Mouse (Mus musculus) MEL (cell line): ENCODE results near the gene Smc3.

Experiments used
- BHLHE40 ChIP-seq: IDR thresholded peaks from 2 replicates; pipeline ENCODE4 v1.6.1; 2012; ENCODE audit warnings: low read depth, mild to moderate bottlenecking, inconsistent platforms, low read length, improper control_type of control experiment, borderline replicate concordance
- CHD2 ChIP-seq: IDR thresholded peaks from 2 replicates; pipeline ENCODE4 v1.6.1; 2011; ENCODE audit warnings: low read length, improper control_type of control experiment
- CTCF ChIP-seq, 3 experiments: IDR thresholded peaks in 2 of 3; conservative IDR thresholded peaks in 1 of 3; 2 replicates each; pipeline ENCODE4 v1.5.1; 2011 to 2012; ENCODE audit warnings: low read length in 3 of 3, low read depth in 2 of 3, mild to moderate bottlenecking in 2 of 3, improper control_type of control experiment in 1 of 3, inconsistent platforms in 1 of 3, mixed read lengths in 1 of 3, moderate library complexity in 1 of 3; ENCODE audit not compliant: control insufficient read depth in 1 of 3, insufficient read depth in 1 of 3, poor library complexity in 1 of 3, severe bottlenecking in 1 of 3
- ELF1 ChIP-seq: IDR thresholded peaks from 2 replicates; pipeline ENCODE4 v1.6.1; 2014; ENCODE audit warnings: low read depth, mild to moderate bottlenecking, inconsistent platforms, low read length, improper control_type of control experiment, moderate library complexity
- MAX ChIP-seq: IDR thresholded peaks from 2 replicates; pipeline ENCODE4 v1.6.1; 2011; ENCODE audit warnings: low read length, improper control_type of control experiment
- MEF2A ChIP-seq: IDR thresholded peaks from 2 replicates; pipeline ENCODE4 v1.6.1; 2014; ENCODE audit warnings: low read depth, mild to moderate bottlenecking, inconsistent platforms, low read length, improper control_type of control experiment; ENCODE audit not compliant: poor library complexity, insufficient replicate concordance, severe bottlenecking; ENCODE audit errors: extremely low read depth
- NRF1 ChIP-seq: IDR thresholded peaks from 2 replicates; pipeline ENCODE4 v1.6.1; 2014; ENCODE audit warnings: low read depth, mild to moderate bottlenecking, inconsistent platforms, low read length, improper control_type of control experiment, moderate library complexity; ENCODE audit not compliant: poor library complexity, insufficient read depth, severe bottlenecking
- POLR2A ChIP-seq, 2 experiments: IDR thresholded peaks; 2 replicates each; pipeline ENCODE4 v1.6.1; 2011 to 2012; ENCODE audit warnings: low read length in 2 of 2, mild to moderate bottlenecking in 2 of 2, control low read depth in 1 of 2, improper control_type of control experiment in 1 of 2, low read depth in 1 of 2, moderate library complexity in 1 of 2; ENCODE audit not compliant: control insufficient read depth in 1 of 2, insufficient read depth in 1 of 2, poor library complexity in 1 of 2
- RCOR1 ChIP-seq: IDR thresholded peaks from 2 replicates; pipeline ENCODE4 v1.6.1; 2012; ENCODE audit warnings: low read depth, mild to moderate bottlenecking, inconsistent platforms, low read length, improper control_type of control experiment
- SIN3A ChIP-seq: IDR thresholded peaks from 2 replicates; pipeline ENCODE4 v1.6.1; 2012; ENCODE audit warnings: low read length, improper control_type of control experiment, inconsistent platforms
- ZMIZ1 ChIP-seq: IDR thresholded peaks from 2 replicates; pipeline ENCODE4 v1.6.1; 2012; ENCODE audit warnings: low read depth, mild to moderate bottlenecking, inconsistent platforms, low read length, improper control_type of control experiment, moderate library complexity

GRCm38 (mm10) chr19:53676228-53676627 is 76.0 kb downstream of the Smc3 start:
- no peak for TF ChIP-seq BHLHE40
- no peak for TF ChIP-seq SIN3A
- no peak for TF ChIP-seq ZMIZ1
- no peak for TF ChIP-seq NRF1
- TF ChIP-seq MAX: no peak
- no peak for TF ChIP-seq CTCF (IDR thresholded peaks at IDR 0.05 in 2 of 3, conservative IDR thresholded peaks at IDR 0.05 in 1 of 3; ENCODE audit: control insufficient read depth in 1 of 3, insufficient read depth in 1 of 3, low read depth in 2 of 3, low read length in 3 of 3, poor library complexity in 1 of 3, severe bottlenecking in 1 of 3)
- TF ChIP-seq ELF1: no peak
- TF ChIP-seq RCOR1: no peak
- no peak for TF ChIP-seq MEF2A
- no peak for TF ChIP-seq POLR2A (IDR thresholded peaks at IDR 0.05; ENCODE audit: control insufficient read depth in 1 of 2, insufficient read depth in 1 of 2, low read depth in 1 of 2, low read length in 2 of 2, poor library complexity in 1 of 2)
- no peak for TF ChIP-seq CHD2
